Mouse (Mus musculus) thymus, postnatal 10 days (tissue): ENCODE results near the gene Nfia.

Source experiments
- DNase-seq, 2 experiments: peaks; one replicate each; pipeline ENCODE4 v3.0.0; 2021; ENCODE audit warnings: low spot score in 2 of 2

Nfia gene

GRCm38 (mm10) chr4:97868938-97869440, 96.5 kb downstream of the Nfia start:
- no peak for DNase-seq

- no peak for DNase-seq
Measured at GRCm38 (mm10) chr4:97869451-97869850, 96.9 kb downstream of the Nfia start.

GRCm38 (mm10) chr4:97871770-97872439, 99.4 kb downstream of the Nfia start:
- DNase-seq, result no peak

- no peak for DNase-seq
Measured at GRCm38 (mm10) chr4:97874916-97875315, 102.4 kb downstream of the Nfia start.

GRCm38 (mm10) chr4:97875901-97876300, 103.4 kb downstream of the Nfia start:
- DNase-seq, result no peak

GRCm38 (mm10) chr4:97879696-97880095, 107.2 kb downstream of the Nfia start:
- no peak for DNase-seq

- DNase-seq, result no peak
Measured at GRCm38 (mm10) chr4:97880120-97881055, 107.9 kb downstream of the Nfia start.

- no peak for DNase-seq
Measured at GRCm38 (mm10) chr4:97885574-97885973, 113.0 kb downstream of the Nfia start.

- no peak for DNase-seq
Measured at GRCm38 (mm10) chr4:97886220-97886619, 113.7 kb downstream of the Nfia start.

GRCm38 (mm10) chr4:97887228-97887627, 114.7 kb downstream of the Nfia start:
- DNase-seq, result no peak

- DNase-seq, result no peak
Measured at GRCm38 (mm10) chr4:97891063-97891462, 118.5 kb downstream of the Nfia start.

GRCm38 (mm10) chr4:97891611-97892010, 119.1 kb downstream of the Nfia start:
- DNase-seq, result no peak

- DNase-seq, result no peak
Measured at GRCm38 (mm10) chr4:97893915-97894884, 121.7 kb downstream of the Nfia start.

- DNase-seq, result no peak
Measured at GRCm38 (mm10) chr4:97895940-97896339, 123.4 kb downstream of the Nfia start.

GRCm38 (mm10) chr4:97900256-97900944, 127.9 kb downstream of the Nfia start:
- no peak for DNase-seq

- DNase-seq, result no peak
Measured at GRCm38 (mm10) chr4:97905826-97906225, 133.3 kb downstream of the Nfia start.

- DNase-seq, result no peak
Measured at GRCm38 (mm10) chr4:97908576-97909147, 136.1 kb downstream of the Nfia start.

GRCm38 (mm10) chr4:97910115-97910776, 137.7 kb downstream of the Nfia start:
- no peak for DNase-seq

- DNase-seq, result no peak
Measured at GRCm38 (mm10) chr4:97910777-97911580, 138.4 kb downstream of the Nfia start.
